Mouse (Mus musculus) hindbrain, embryonic 11.5 days (tissue): ENCODE measurements around the gene Cygb. TPM values are rescaled to one million over a fixed set of nuclear protein-coding genes. Genes with fewer than 3 reads are reported as not detected.
"Not testable (repeated sequence)": the region's sequence is repeated elsewhere in the genome, so short reads cannot be mapped to it uniquely, and the experiment has no call there.

Experiments used
- ATAC-seq: fragments of 200-750 bp; cut with Nextera tagmentation; 2 replicates; pipeline ENCODE4 v1.8.0; 2017; ENCODE audit warnings: mild to moderate bottlenecking, moderate TSS enrichment, moderate library complexity; ENCODE audit not compliant: low FRiP score
- DNase-seq: peaks from one replicate; pipeline ENCODE4 v3.0.0-alpha.2; 2015; ENCODE audit warnings: low spot score
- H3K27ac ChIP-seq: fragments of 300-500 bp; sonication (generic); 2 replicates; pipeline ENCODE4 v1.5.1; 2014; ENCODE audit warnings: mild to moderate bottlenecking, low read depth, low read length
- H3K27me3 ChIP-seq: fragments of 300-500 bp; sonication (generic); 2 replicates; pipeline ENCODE4 v1.6.1; 2014; ENCODE audit warnings: mild to moderate bottlenecking, low read length, moderate library complexity, mixed read lengths; ENCODE audit not compliant: control insufficient read depth, insufficient read depth
- H3K36me3 ChIP-seq: fragments of 300-500 bp; sonication (generic); 2 replicates; pipeline ENCODE4 v1.6.1; 2014; ENCODE audit warnings: mild to moderate bottlenecking, low read length, moderate library complexity, mixed read lengths; ENCODE audit not compliant: control insufficient read depth, insufficient read depth
- H3K4me1 ChIP-seq: fragments of 300-500 bp; sonication (generic); replicated peaks from 2 replicates; pipeline ENCODE4 v1.6.1; 2014; ENCODE audit warnings: low read length, mixed read lengths; ENCODE audit not compliant: control insufficient read depth, insufficient read depth
- H3K4me2 ChIP-seq: fragments of 300-500 bp; sonication (generic); replicated peaks from 2 replicates; pipeline ENCODE4 v1.6.1; 2014; ENCODE audit warnings: mild to moderate bottlenecking, low read depth, low read length
- H3K4me3 ChIP-seq: fragments of 300-500 bp; sonication (generic); 2 replicates; pipeline ENCODE4 v1.5.1; 2014; ENCODE audit warnings: low read depth, low read length
- H3K9ac ChIP-seq: fragments of 300-500 bp; sonication (generic); 2 replicates; pipeline ENCODE4 v1.6.1; 2014; ENCODE audit warnings: low read depth, low read length
- H3K9me3 ChIP-seq: fragments of 300-500 bp; sonication (generic); 2 replicates; pipeline ENCODE4 v1.6.1; 2016; ENCODE audit warnings: low read length; ENCODE audit not compliant: control insufficient read depth
- WGBS: fragments of 180-500 bp; shearing (Covaris S2); extraction: QIAGEN DNeasy Blood & Tissue Kit; methylation state at CpG from one replicate; pipeline ENCODE4 v1.1.7; 2014; 5-methylcytosine and 5-hydroxymethylcytosine counted together
- polyA plus RNA-seq: library from polyadenylated mRNA; unstranded; fragments of >200 nt; fragmentation: Nextera tagmentation; extraction: Ambion mirVana; gene quantifications from 2 replicates; pipeline ENCODE4 v1.2.1, GENCODE M21; 2014

The Cygb gene
- polyA plus RNA-seq, 1 experiment from 2014 or later = 2.4 TPM

GRCm38 (mm10) chr11:116671112-116671844, 17.2 kb upstream of the Cygb start:
- H3K4me3 ChIP-seq = peak overlapping the region; percentile 79
- H3K9me3 ChIP-seq = no peaks in the 10 kb centered on the region
- H3K27ac ChIP-seq = peak overlapping the region; percentile 3; the same call in 1 of the 2 replicates
- DNase-seq (peak; percentile 98), ATAC-seq (peak; percentile 80)
- H3K27me3 ChIP-seq = no peaks in the 10 kb centered on the region; the same call in 1 of the 2 replicates
- peak overlapping the region; percentile 54 for H3K4me2 ChIP-seq
- no peaks in the 10 kb centered on the region for H3K4me1 ChIP-seq
- H3K9ac ChIP-seq = peak overlapping the region; percentile 89
- H3K36me3 ChIP-seq = peaks cover 13% of the 10 kb centered on the region
- WGBS = 3% methylated on average over 45 of the region's 45 CpGs

DNA sequence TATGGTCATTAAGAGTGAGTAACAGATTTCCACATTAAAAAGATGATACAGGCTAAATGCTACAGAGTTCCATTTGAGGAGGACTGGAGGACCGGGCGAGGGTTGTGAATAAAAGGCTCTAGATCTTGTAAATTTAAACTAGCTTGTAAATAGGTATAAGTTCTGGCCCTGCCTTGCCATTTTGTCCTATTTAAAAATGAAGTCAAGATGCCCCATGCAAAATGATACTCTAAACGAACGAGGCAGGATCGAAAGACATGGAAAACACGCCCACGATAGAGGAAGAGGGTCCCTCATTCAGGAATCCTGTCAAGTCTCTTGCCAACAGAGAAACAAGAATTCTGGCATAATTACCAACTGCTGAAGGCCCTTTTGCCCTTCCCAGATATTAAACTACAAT, 16.3 kb upstream of the Cygb start:
- no peak overlapping the region for H3K4me2 ChIP-seq
- peaks cover 8% of the 10 kb centered on the region; the same call in 1 of the 2 replicates for H3K36me3 ChIP-seq
- H3K4me1 ChIP-seq = no peaks in the 10 kb centered on the region
- DNase-seq (no peak), ATAC-seq (no peak)
- H3K9ac ChIP-seq = no peak overlapping the region
- no peak overlapping the region for H3K4me3 ChIP-seq
- H3K27me3 ChIP-seq = no peaks in the 10 kb centered on the region; the same call in 1 of the 2 replicates
- H3K27ac ChIP-seq = no peak overlapping the region
- 86% methylated on average over 7 of the region's 7 CpGs for WGBS
- no peaks in the 10 kb centered on the region for H3K9me3 ChIP-seq

DNA sequence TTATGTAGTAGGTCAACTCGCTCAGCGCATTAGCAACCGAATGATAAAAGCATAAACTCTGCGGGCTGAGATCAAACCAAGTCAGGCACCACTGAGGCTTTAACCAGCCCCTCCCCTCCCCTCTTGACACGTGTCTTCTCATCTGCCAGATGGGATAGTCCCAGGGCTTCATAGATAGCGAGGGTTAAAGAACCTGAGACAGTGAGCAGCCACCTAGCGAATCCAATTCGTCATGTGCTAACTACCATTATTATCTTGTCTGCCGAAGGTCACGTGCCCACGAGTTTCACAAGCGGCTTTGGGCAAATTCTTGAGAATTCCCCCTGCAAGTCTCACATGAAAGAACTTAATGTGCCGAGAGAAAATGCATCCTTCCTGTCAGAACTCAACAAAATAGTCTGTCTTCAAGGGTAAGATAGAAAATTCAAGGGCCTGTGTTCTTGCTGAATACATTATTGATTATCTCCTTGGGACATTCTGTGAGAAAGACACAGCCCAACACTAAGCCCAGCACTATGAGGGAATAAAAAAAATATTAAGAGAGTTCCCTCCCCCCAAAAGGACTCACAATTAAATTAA, 15.8 kb upstream of the Cygb start:
- H3K9ac ChIP-seq = no peak overlapping the region
- no peak overlapping the region for H3K27ac ChIP-seq
- no peaks in the 10 kb centered on the region for H3K4me1 ChIP-seq
- ATAC-seq (no peak), DNase-seq (no peak)
- peaks cover 8% of the 10 kb centered on the region; the same call in 1 of the 2 replicates for H3K36me3 ChIP-seq
- H3K4me2 ChIP-seq = no peak overlapping the region
- H3K4me3 ChIP-seq = no peak overlapping the region
- H3K27me3 ChIP-seq = no peaks in the 10 kb centered on the region; the same call in 1 of the 2 replicates
- WGBS = 44% methylated on average over 13 of the region's 13 CpGs
- H3K9me3 ChIP-seq = no peaks in the 10 kb centered on the region

- H3K9ac ChIP-seq = no peak overlapping the region
- H3K27ac ChIP-seq = no peak overlapping the region
- no peak for ATAC-seq
- no peaks in the 10 kb centered on the region for H3K9me3 ChIP-seq
- H3K4me2 ChIP-seq = no peak overlapping the region
- H3K36me3 ChIP-seq = peaks cover 3% of the 10 kb centered on the region; the same call in 1 of the 2 replicates
- no peaks in the 10 kb centered on the region for H3K4me1 ChIP-seq
- no peaks in the 10 kb centered on the region; the same call in 1 of the 2 replicates for H3K27me3 ChIP-seq
- DNase-seq = no peak
- no peak overlapping the region for H3K4me3 ChIP-seq
- 40% methylated on average over 5 of the region's 5 CpGs for WGBS
These were observed 15.2 kb upstream of the Cygb start for GRCm38 (mm10) chr11:116669316-116669715.

GRCm38 (mm10) chr11:116668839-116669238, 14.7 kb upstream of the Cygb start:
- Histone ChIP-seq H3K27ac (no peak overlapping the region), H3K9me3 (no peaks in the 10 kb centered on the region), H3K4me3 (no peak overlapping the region), H3K4me2 (no peak overlapping the region), H3K36me3 (no peaks in the 10 kb centered on the region; the same call in 1 of the 2 replicates), H3K27me3 (peaks cover 2% of the 10 kb centered on the region; the same call in 1 of the 2 replicates), H3K4me1 (no peaks in the 10 kb centered on the region), H3K9ac (no peak overlapping the region)
- DNase-seq (no peak), ATAC-seq (no peak)
- WGBS = 44% methylated on average over 7 of the region's 7 CpGs

GRCm38 (mm10) chr11:116668381-116668825, 14.3 kb upstream of the Cygb start:
- DNase-seq (no peak), ATAC-seq (no peak)
- H3K9ac ChIP-seq = no peak overlapping the region
- no peak overlapping the region for H3K4me2 ChIP-seq
- peaks cover 1% of the 10 kb centered on the region; the same call in 1 of the 2 replicates for H3K4me1 ChIP-seq
- peaks cover 2% of the 10 kb centered on the region; the same call in 1 of the 2 replicates for H3K27me3 ChIP-seq
- 82% methylated on average over 10 of the region's 10 CpGs for WGBS
- H3K9me3 ChIP-seq = no peaks in the 10 kb centered on the region
- H3K27ac ChIP-seq = no peak overlapping the region
- no peaks in the 10 kb centered on the region; the same call in 1 of the 2 replicates for H3K36me3 ChIP-seq
- no peak overlapping the region for H3K4me3 ChIP-seq

- H3K27ac ChIP-seq = no peak overlapping the region
- H3K9me3 ChIP-seq = no peaks in the 10 kb centered on the region
- 86% methylated on average over 8 of the region's 8 CpGs for WGBS
- ATAC-seq = no peak
- peaks cover 4% of the 10 kb centered on the region for H3K4me1 ChIP-seq
- no peak overlapping the region for H3K4me2 ChIP-seq
- H3K9ac ChIP-seq = no peak overlapping the region
- no peak for DNase-seq
- H3K4me3 ChIP-seq = no peak overlapping the region
- H3K36me3 ChIP-seq = no peaks in the 10 kb centered on the region
- peaks cover 2% of the 10 kb centered on the region; the same call in 1 of the 2 replicates for H3K27me3 ChIP-seq
These were observed 13.8 kb upstream of the Cygb start for GRCm38 (mm10) chr11:116667930-116668329.

GRCm38 (mm10) chr11:116667012-116667411, 12.9 kb upstream of the Cygb start:
- not testable (repeated sequence) for H3K4me3 ChIP-seq, H3K9ac ChIP-seq, H3K36me3 ChIP-seq, H3K27me3 ChIP-seq, H3K9me3 ChIP-seq, H3K4me2 ChIP-seq, ATAC-seq, H3K27ac ChIP-seq, DNase-seq, H3K4me1 ChIP-seq
- WGBS = 95% methylated on average over 3 of the region's 5 CpGs
